Mouse (Mus musculus): Measurements from ENCODE around the gene Supt16.

DNA sequence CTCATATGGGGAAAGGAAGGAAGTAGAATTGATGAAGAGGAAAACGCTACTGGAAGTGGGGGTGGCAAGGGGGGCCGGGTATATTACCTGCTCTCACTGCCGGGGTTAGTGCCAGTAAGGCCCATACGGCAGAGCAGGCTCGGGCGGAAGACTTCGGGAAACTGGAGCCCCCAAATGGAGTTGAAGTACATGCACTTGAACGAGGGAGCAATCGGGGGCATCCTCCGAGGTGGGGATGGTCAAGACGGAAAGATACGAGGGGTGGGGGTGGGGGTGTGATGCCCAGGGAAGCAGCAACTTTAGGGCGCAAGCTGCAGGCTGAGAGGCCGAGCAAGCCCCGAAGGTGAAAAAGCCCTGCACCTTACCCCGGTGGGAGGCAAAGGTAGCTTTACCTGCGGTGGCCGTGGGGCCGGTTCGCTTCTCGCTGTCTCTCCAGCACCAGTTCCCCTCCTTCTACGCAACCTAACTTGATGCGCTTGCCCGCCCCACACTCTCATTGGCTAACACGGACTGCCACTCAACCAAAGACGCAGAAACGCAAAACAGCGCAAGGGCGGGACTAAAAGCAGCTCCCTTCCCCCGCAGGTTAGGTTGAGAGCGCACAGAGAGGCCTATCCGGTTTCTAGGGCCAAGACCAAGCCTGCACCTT, 46.9 kb upstream of the Supt16 start:
- TF ChIP-seq POLR2A (IDR thresholded peaks at IDR 0.05; ENCODE audit: borderline replicate concordance, control insufficient read depth, low read depth, low read length): peak; percentile 63; the same call in 1 of the 2 replicates
- peak; percentile 10; the same call in 1 of the 2 replicates for TF ChIP-seq CTCF (IDR thresholded peaks at IDR 0.05; ENCODE audit: control insufficient read depth, insufficient read depth, low read length)
